Mouse (Mus musculus): Measurements from ENCODE around the gene Nrxn1.

DNA sequence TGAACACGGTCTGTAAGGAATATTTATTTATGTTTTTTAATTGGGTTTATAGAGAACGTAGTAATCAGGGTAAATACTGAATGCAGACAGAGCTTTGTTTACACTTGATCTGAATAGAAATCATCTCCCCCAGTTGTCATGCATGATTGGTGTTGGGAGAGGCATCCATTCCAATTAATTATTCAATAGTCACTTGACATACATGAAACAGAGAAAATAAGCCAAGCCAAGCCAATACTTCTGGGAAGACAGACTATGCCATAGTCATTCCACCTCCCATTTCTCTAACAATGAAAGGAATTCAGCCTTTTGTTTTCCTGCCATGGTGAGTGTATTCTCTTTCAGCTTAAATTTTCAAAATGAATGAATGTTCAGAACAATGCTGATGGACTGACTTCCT, 7.5 kb downstream of the Nrxn1 start:
- TF ChIP-seq CTCF (conservative IDR thresholded peaks at IDR 0.05; ENCODE audit: insufficient read depth, insufficient read length, low read depth, low read length), result no peak
- no peak for TF ChIP-seq POLR2A (IDR thresholded peaks at IDR 0.05; ENCODE audit: low read depth, low read length)

All from kidney, adult 2 months (tissue).